8 mouse cellular contexts compared by ENCODE assay signal in genomic region chr2:163438246-163438618, GRCm38 (mm10). TPM values are rescaled to one million over a fixed set of nuclear protein-coding genes. Genes with fewer than 3 reads are reported as not detected.
DNase-seq lines count a peak whose midpoint lies in the region; ATAC-seq lines count a peak whose summit lies in the region.

Gene Gdap1l1 (plus strand): TSS chr2:163438476.

- no peak for DNase-seq in lung, postnatal 4 days
- peak; percentile 56 to 69 for DNase-seq in cerebellum, postnatal 4 days (ENCODE audit: low spot score in 2 of 2)
- DNase-seq in left cerebral cortex, postnatal 14 days (ENCODE audit: low spot score in 2 of 2): peak; percentile 77 to 83
- peak; percentile 63 for DNase-seq in retina, embryonic 14.5 days (ENCODE audit: low spot score)
- no peak for DNase-seq in lung, adult 18-20 months
- no peak for DNase-seq in ovary, adult 18-20 months (ENCODE audit: low spot score)

- H3K4me1 ChIP-seq in lung, embryonic 15.5 days: peaks cover 8% of the 10 kb centered on the region

- H3K27ac ChIP-seq in lung, embryonic 15.5 days: no peak within 1 kb of the TSS

- peak within 1 kb of the TSS; percentile 46 for H3K4me2 ChIP-seq in lung, embryonic 15.5 days

- H3K4me3 ChIP-seq in lung, embryonic 15.5 days: peak within 1 kb of the TSS; percentile 17; the same call in 1 of the 2 replicates

- no peak within 1 kb of the TSS for H3K9ac ChIP-seq in lung, embryonic 15.5 days

- intact Hi-C loops in left cerebral cortex, postnatal 14 days (cut with DNase I): no loop called here

- H3K36me3 ChIP-seq in lung, embryonic 15.5 days: no peaks in the 10 kb centered on the region

- no peaks in the 10 kb centered on the region for H3K9me3 ChIP-seq in lung, embryonic 15.5 days

- ATAC-seq in lung, embryonic 15.5 days (ENCODE audit: borderline replicate concordance, extremely low read depth, low FRiP score, low TSS enrichment): no peak
- ATAC-seq in granulocyte monocyte progenitor cell, adult 5-6 weeks (replicated peaks; ENCODE audit: poor library complexity, severe bottlenecking): peak; percentile 40

- WGBS in lung, embryonic 15.5 days: 0% methylated on average over 15 of the region's 18 CpGs

- peaks cover 28% of the 10 kb centered on the region for H3K27me3 ChIP-seq in lung, embryonic 15.5 days

RNA-seq across cellular contexts. Expression of gene Gdap1l1, which starts in this region (rescaled TPM):
- 0.62 and 1.3 TPM in 2 replicates for polyA plus RNA-seq in lung, embryonic 15.5 days (2015; fragmentation: Nextera tagmentation; extraction: Ambion mirVana)
- total RNA-seq in granulocyte monocyte progenitor cell, adult 5-6 weeks (2014; fragmentation: Nextera tagmentation): not detected in 2 replicates
- not detected in 2 replicates for total RNA-seq in granulocyte monocyte progenitor cell, adult 5-6 weeks (2017)
- 10 to 100 TPM; 83.4 to 91.7 TPM for total RNA-seq in left cerebral cortex, postnatal 14 days (2021)

Comparison
In these comparisons a context has a peak if more than half of its experiments do, and no peak if none do; other contexts are left out.
1. RNA of gene Gdap1l1 (total RNA-seq): 83.4 to 91.7 TPM in left cerebral cortex, postnatal 14 days; not detected in granulocyte monocyte progenitor cell, adult 5-6 weeks; every median in the first group is over 10 times any median in the second.
2. Peak in ATAC-seq in granulocyte monocyte progenitor cell, adult 5-6 weeks; RNA of the gene not detected or under 1 TPM.
3. DNase-seq: peak in cerebellum, postnatal 4 days (2 of 2), left cerebral cortex, postnatal 14 days (2 of 2) and retina, embryonic 14.5 days (single experiment); none in lung, postnatal 4 days (0 of 2), lung, adult 18-20 months (0 of 2) and ovary, adult 18-20 months (single experiment).